Mouse (Mus musculus) cortical plate, adult 2 months (tissue): ENCODE results near the gene Morc2a. TPM values are rescaled to one million over a fixed set of nuclear protein-coding genes. Genes with fewer than 3 reads are reported as not detected.

Experiments used
- H3K27ac ChIP-seq: fragments of 200-500 bp; 2 replicates; pipeline ENCODE4 v1.5.1; 2012; ENCODE audit warnings: low read length, control low read depth, inconsistent platforms; ENCODE audit not compliant: insufficient read depth
- H3K4me1 ChIP-seq: fragments of 200-500 bp; 2 replicates; pipeline ENCODE4 v1.6.1; 2011; ENCODE audit warnings: low read length; ENCODE audit not compliant: control insufficient read depth, insufficient read depth
- H3K4me3 ChIP-seq: fragments of 200-500 bp; 2 replicates; pipeline ENCODE4 v1.5.1; 2011; ENCODE audit warnings: mild to moderate bottlenecking, low read length, control low read depth; ENCODE audit not compliant: insufficient read depth
- CTCF ChIP-seq: fragments of 200-500 bp; IDR thresholded peaks from 2 replicates; pipeline ENCODE4 v1.5.1; 2011; ENCODE audit warnings: mild to moderate bottlenecking, control low read depth, low read length; ENCODE audit not compliant: insufficient read depth; ENCODE audit errors: extremely low read depth
- POLR2A ChIP-seq: fragments of 200-500 bp; IDR thresholded peaks from 2 replicates; pipeline ENCODE4 v1.6.1; 2011; ENCODE audit warnings: mild to moderate bottlenecking, low read length, control low read depth; ENCODE audit not compliant: insufficient read depth; ENCODE audit errors: extremely low read depth
- polyA plus RNA-seq: library from polyadenylated mRNA; depleted of rRNA; stranded (reverse); fragments of >200 nt; gene quantifications from 2 replicates; pipeline ENCODE4 v1.2.3, GENCODE M21; 2012; rRNA removed

Morc2a gene
- polyA plus RNA-seq, 1 experiment: 24.5 TPM

DNA sequence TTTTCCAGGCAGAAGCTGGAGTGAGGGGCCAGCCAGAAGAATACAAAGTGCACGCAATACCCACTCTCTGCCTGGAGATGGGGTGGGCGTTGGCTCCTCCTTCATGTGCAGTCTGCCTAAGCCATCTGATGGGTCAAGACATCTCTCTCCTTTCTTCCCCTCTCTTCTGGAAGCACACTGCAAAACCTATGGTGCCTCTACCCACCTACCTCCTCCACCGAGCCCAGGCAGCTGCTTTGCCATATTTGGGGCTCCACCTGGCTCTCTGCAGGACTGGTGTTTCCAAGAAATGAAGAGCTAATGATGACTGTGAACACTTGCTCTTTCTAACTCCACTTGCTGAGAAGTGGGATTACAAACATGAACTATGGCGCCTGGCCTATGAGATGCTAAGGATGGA is 82.5 kb downstream of the Morc2a start:
- Histone ChIP-seq H3K4me3 (no peak overlapping the region), H3K27ac (no peak overlapping the region), H3K4me1 (peaks cover 27% of the 10 kb centered on the region)
- TF ChIP-seq CTCF (no peak), POLR2A (no peak)

DNA sequence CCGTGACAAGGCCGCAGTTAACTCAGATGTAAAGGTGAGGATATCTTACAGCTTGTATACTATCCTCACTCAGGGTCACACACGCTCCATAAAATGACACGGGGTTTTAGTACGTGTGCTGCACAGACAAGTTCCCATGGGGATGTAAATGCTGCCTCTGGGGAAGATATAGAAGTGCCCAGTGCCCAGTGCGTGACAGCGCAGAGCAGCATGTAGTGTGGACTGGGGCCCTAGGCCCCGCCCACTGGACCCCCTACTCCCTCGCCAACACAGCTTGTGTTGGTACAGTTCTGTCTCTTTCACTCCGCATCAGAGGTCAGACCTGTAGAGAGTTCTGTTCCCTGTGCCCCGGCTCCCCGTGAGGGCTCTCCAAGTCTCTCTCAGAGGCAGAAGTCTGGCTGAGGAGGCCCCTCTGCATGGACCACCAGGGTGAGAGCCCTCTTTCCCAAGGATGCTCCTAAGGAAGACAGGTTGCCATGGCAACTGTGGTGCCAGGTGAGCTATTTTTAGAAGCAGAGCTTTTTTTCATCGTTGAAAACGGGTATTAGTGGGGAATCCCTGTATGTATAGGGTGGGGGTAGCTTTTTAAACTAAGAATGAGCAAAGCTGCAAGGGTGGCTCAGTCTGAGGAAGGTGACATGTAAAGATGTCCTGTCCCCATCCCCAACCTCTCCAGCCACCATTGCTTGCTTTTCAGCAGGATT is 85.1 kb downstream of the Morc2a start:
- Histone ChIP-seq H3K27ac (peak overlapping the region; percentile 57), H3K4me1 (peaks cover 16% of the 10 kb centered on the region), H3K4me3 (no peak overlapping the region)
- TF ChIP-seq POLR2A (no peak), CTCF (no peak)

DNA sequence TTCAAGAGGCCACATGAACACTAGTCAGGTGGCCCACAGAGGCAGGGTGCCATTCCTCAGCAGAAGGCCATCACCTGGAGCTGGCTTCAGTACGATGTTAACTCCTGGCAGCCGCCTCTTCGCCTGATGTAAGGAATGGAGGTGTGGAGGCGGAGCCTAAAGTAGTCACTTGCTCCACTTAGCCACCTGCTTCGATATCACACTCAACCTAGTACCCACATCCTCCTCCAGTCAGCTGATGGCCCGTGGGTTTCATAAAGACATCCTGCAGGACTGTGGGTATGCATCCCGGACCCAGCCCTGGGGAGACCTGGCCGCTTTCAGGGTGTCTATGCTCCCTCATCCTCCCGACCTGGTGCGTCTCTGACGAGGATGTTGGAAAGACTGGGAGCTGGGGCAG is 86.7 kb downstream of the Morc2a start:
- 0 out of 2 replicates have a peak overlapping the region, but pooled peaks have one; percentile 26 for H3K27ac ChIP-seq

DNA sequence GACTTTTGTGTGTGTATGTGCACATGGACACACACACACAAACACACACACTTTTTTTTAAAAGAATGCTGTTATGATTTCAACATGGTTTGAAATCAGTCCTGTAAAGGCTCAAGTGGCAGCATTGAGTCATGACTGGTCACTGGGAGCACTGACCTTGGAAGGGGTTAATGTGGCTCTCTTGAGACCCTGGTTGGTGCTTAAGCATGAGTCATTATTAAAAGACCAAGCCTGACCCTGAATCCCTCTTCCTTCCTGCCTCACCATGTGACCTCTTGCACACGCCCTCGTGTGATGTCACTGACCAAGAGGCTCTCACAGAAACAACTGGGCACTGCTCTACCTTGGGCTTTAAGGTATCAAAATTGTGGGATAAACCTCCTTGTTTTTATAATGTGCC is 89.8 kb downstream of the Morc2a start:
- Histone ChIP-seq H3K27ac (no peak overlapping the region), H3K4me3 (no peak overlapping the region), H3K4me1 (peaks cover 8% of the 10 kb centered on the region)
- TF ChIP-seq CTCF: no peak
- no peak for TF ChIP-seq POLR2A

More for the DNA sequence above, 86.7 kb downstream of the Morc2a start:
- no peak overlapping the region for H3K4me3 ChIP-seq
- H3K4me1 ChIP-seq: peaks cover 16% of the 10 kb centered on the region
- TF ChIP-seq CTCF: no peak
- no peak for TF ChIP-seq POLR2A

Other genes starting within 250 kb of the Morc2a start
- 140 and 153 TPM in 2 replicates for gene Limk2, start 240.0 kb upstream of the Morc2a start, polyA plus RNA-seq
- 28.7 and 29.3 TPM in 2 replicates for gene Rnf185, start 196.8 kb upstream of the Morc2a start, polyA plus RNA-seq
- gene Pla2g3, start 160.9 kb upstream of the Morc2a start, polyA plus RNA-seq: 2.6 and 2.9 TPM in 2 replicates
- 38.4 and 39.0 TPM in 2 replicates for gene Inpp5j, start 144.4 kb upstream of the Morc2a start, polyA plus RNA-seq
- gene Selenom, start 134.5 kb upstream of the Morc2a start, polyA plus RNA-seq: 243 and 244 TPM in 2 replicates
- gene Smtn, start 108.6 kb upstream of the Morc2a start, polyA plus RNA-seq: 4.9 and 5.4 TPM in 2 replicates
- gene Osbp2, start 214.7 kb downstream of the Morc2a start, polyA plus RNA-seq: 129 and 131 TPM in 2 replicates
- 0.25 and 0.29 TPM in 2 replicates for gene 4921536K21Rik, start 245.9 kb downstream of the Morc2a start, polyA plus RNA-seq
- gene Dusp18, start 246.0 kb downstream of the Morc2a start, polyA plus RNA-seq: 19.3 and 19.4 TPM in 2 replicates